Mouse (Mus musculus): ENCODE data around the gene Slc6a5. TPM values are rescaled to one million over a fixed set of nuclear protein-coding genes. Genes with fewer than 3 reads are reported as not detected.
A peak's percentile ranks its signal among the peaks of the same experiment; 100 is the strongest.

Slc6a5 gene
- polyA plus RNA-seq, 1 experiment from 2014 or later = not detected

DNA sequence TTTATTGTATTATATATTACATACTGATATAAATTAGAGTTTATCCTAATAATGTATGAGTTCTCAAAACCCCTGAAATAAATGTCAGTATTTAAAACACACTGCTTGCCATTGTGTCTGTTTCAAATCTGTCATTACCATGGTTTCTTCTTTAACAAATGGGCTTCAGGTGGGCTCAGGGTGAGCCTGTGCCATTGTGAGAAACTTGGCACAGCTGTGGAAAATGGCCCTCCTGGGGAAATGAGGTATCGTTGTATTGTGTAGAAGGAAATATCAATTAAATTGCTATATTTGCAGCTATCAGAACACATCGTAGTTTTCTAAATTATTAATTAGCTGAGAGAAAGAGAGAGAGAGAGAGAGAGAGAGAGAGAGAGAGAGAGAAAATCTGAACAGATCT, 53.8 kb downstream of the Slc6a5 start:
- Histone ChIP-seq H3K9me3 (replicated peaks) (no peaks in the 10 kb centered on the region), H3K4me3 (no peak overlapping the region), H3K36me3 (no peaks in the 10 kb centered on the region), H3K4me1 (no peaks in the 10 kb centered on the region), H3K27ac (no peak overlapping the region), H3K27me3 (ENCODE audit: low read depth, poor library complexity, severe bottlenecking) (no peaks in the 10 kb centered on the region)
- DNase-seq (ENCODE audit: low spot score) = no peak
- 90% methylated on average over 2 of the region's 2 CpGs for WGBS

DNA sequence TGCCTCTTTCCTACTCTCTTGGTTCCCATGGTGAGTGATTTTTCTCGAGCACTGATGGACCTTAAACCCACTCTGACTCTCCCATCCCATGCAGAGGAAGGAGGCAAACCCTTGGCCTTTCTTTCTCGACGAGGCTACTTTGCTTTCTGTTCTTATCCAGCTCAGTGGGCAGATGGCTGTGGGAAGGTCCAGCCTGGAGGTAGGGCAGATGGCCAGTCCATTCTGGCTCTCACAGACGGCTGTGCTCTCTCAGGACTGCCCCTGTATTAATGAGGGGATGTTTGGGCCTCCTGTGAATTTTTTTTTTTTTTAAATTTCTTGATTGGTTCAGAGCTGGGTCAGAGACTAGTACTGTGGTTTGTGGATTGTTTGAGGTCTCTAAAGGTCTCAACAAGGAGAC, 59.6 kb downstream of the Slc6a5 start:
- Histone ChIP-seq H3K9me3 (replicated peaks) (no peaks in the 10 kb centered on the region), H3K36me3 (no peaks in the 10 kb centered on the region), H3K4me3 (no peak overlapping the region), H3K27ac (no peak overlapping the region), H3K4me1 (peaks cover under 1% of the 10 kb centered on the region), H3K27me3 (ENCODE audit: low read depth, poor library complexity, severe bottlenecking) (peaks cover 33% of the 10 kb centered on the region)
- no peak for DNase-seq (ENCODE audit: low spot score)
- WGBS = 55% methylated on average over 4 of the region's 4 CpGs

DNA sequence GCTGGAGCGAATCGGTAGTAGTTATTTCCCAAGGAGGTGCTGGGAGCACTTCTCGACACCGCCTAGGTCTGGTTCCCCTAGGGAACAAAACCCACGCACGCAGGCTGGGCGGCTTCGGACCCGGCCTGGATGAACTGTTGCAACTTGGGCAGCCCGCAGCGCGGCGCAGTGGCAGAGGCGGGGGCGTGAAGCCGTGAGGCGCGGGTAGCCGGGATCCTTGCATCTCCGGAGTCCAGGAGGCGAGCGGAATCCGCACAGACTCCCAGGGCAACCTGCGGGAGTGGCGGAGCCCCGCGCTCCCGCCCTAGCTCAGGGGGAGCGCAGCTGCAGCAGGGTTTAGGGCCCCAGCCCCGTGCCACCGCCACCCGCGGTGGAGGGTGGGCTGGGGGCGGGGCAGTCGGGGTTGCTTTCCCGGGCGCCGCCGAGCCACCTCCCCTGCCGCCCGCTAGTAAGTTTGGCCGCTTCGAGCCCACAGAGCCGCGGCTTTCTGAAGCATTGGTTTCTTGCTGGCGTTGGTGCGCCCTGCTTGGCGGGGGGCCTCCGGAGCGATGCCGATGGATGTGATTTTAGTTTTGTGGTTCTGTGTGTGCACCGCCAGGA, 65.0 kb downstream of the Slc6a5 start, which contains the start of gene Nell1:
Gene Nell1 (plus strand): TSS at position 24 of the 600 bp plus-strand sequence.
- Histone ChIP-seq H3K36me3 (no peaks in the 10 kb centered on the region), H3K27me3 (ENCODE audit: low read depth, poor library complexity, severe bottlenecking) (peaks cover 86% of the 10 kb centered on the region), H3K4me1 (peaks cover 18% of the 10 kb centered on the region), H3K27ac (peak within 1 kb of the TSS; percentile 71), H3K9me3 (replicated peaks) (no peaks in the 10 kb centered on the region), H3K4me3 (peak within 1 kb of the TSS; percentile 63)
- peak; percentile 64 for DNase-seq (ENCODE audit: low spot score)
- under 1% methylated on average over 52 of the region's 52 CpGs for WGBS

- WGBS = under 1% methylated on average over 40 of the region's 40 CpGs
- H3K27ac ChIP-seq = no peak overlapping the region
- H3K27me3 ChIP-seq (ENCODE audit: low read depth, poor library complexity, severe bottlenecking) = peaks cover 92% of the 10 kb centered on the region
- peak; percentile 47 for DNase-seq (ENCODE audit: low spot score)
- peak overlapping the region; percentile 63 for H3K4me3 ChIP-seq
- H3K36me3 ChIP-seq = no peaks in the 10 kb centered on the region
- H3K9me3 ChIP-seq (replicated peaks) = no peaks in the 10 kb centered on the region
- H3K4me1 ChIP-seq = peaks cover 18% of the 10 kb centered on the region
Measured at GRCm38 (mm10) chr7:49975441-49976121, 65.6 kb downstream of the Slc6a5 start.

DNA sequence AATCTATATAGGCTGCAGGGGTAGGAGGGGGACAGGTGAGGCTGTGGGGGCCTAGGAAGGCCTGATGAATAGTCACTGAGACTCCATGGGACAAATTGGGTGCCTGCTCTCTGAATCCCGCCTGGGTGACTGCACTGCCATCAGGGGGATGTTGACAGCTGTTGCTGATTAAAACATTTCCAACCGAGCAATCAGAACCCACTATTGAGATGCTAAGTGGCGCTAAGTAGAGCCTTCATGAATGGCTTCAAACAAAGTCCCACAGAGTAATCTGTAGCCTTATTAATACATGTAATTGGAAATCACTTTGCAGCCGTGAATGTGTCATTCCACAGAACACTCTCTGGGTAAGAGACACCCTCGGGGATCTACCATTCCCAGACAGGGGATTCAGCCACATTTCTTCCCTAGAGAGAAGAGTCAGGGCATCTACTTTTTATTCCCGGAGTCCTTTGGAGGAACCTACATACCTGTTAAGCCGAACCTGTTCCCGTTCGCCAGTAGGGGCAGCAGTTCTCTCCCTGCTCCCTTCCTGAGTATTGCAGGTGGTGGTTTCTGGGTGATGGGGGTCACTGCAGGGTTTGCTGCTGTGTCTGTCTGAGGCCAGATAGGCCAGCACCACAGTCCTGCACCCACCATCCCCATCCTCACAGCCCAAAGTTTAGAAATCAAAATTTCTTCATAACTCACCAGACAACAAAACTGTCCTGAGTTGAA, 71.7 kb downstream of the Slc6a5 start:
- Histone ChIP-seq H3K4me3 (no peak overlapping the region), H3K27me3 (ENCODE audit: low read depth, poor library complexity, severe bottlenecking) (peaks cover 53% of the 10 kb centered on the region), H3K36me3 (no peaks in the 10 kb centered on the region), H3K4me1 (no peaks in the 10 kb centered on the region), H3K9me3 (replicated peaks) (no peaks in the 10 kb centered on the region), H3K27ac (no peak overlapping the region)
- peak; percentile 33 for DNase-seq (ENCODE audit: low spot score)
- 14% methylated on average over 9 of the region's 9 CpGs for WGBS

DNA sequence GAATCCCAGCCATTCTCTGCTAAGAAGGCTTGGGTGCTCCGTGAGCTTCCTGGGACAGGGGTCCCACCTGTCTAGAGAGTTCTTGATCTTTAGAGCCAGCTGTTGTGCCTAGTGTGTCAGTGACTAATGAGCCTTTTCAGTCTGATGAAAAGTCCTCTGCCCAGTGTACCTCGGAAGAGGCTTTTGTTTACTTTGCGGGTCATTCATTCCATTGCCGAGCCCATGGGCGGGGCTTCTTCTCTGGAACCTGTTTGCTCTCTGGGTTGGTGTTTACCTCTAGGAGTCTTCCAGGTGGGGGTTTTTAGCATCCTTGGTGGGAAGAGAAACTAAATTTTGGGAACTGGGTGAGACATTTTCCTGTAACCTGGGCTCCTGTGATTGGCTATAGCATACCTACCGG, 74.8 kb downstream of the Slc6a5 start:
- no peak for DNase-seq (ENCODE audit: low spot score)
- H3K4me1 ChIP-seq = no peaks in the 10 kb centered on the region
- H3K9me3 ChIP-seq (replicated peaks) = no peaks in the 10 kb centered on the region
- no peak overlapping the region for H3K27ac ChIP-seq
- WGBS = 37% methylated on average over 6 of the region's 6 CpGs
- no peaks in the 10 kb centered on the region for H3K36me3 ChIP-seq
- peaks cover 24% of the 10 kb centered on the region for H3K27me3 ChIP-seq (ENCODE audit: low read depth, poor library complexity, severe bottlenecking)
- H3K4me3 ChIP-seq = no peak overlapping the region

DNA sequence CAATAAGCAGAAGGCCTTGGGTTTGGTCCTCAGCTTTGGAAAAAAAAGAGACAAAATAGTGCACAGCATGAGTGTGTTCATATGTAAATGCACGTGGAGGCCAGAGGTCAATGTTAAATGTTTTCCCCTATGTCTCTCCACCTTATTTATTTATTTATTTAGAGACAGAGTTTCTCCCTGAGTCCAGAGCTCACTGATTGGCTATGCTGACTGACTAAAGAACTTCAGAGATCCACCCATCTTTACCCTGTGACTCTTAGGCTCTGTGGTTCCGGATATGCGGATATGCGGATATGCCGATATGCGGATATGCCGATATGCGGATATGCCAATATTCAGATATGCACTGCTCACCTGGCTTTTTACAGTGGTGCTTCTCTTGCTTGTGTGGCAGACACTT, 76.0 kb downstream of the Slc6a5 start:
- WGBS = 92% methylated on average over 8 of the region's 8 CpGs
- no peak overlapping the region for H3K27ac ChIP-seq

DNA sequence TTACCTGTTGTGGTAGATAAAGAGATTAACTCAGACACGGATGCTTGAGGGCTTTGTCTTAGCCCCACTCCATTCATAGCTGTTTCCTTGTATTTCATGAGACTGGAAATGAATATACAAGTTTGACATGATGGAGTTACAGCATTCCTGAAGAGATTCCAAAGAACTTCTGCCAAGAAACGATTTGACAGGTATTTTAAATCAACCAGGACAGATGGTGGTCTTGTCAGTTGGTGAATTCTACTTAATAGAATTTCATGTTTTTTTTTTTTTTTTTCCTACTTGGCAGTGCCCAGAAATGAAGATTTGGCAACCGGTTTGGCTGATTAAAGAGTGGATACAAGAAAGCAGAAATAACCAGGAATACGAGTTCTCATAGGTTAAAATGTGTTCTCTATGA, 89.4 kb downstream of the Slc6a5 start:
- 88% methylated on average over 4 of the region's 4 CpGs for WGBS

More for the DNA sequence above, 76.0 kb downstream of the Slc6a5 start:
- H3K27me3 ChIP-seq (ENCODE audit: low read depth, poor library complexity, severe bottlenecking) = peaks cover 12% of the 10 kb centered on the region
- no peak overlapping the region for H3K4me3 ChIP-seq
- DNase-seq (ENCODE audit: low spot score) = no peak
- H3K4me1 ChIP-seq = no peaks in the 10 kb centered on the region
- H3K9me3 ChIP-seq (replicated peaks) = no peaks in the 10 kb centered on the region
- no peaks in the 10 kb centered on the region for H3K36me3 ChIP-seq

DNA sequence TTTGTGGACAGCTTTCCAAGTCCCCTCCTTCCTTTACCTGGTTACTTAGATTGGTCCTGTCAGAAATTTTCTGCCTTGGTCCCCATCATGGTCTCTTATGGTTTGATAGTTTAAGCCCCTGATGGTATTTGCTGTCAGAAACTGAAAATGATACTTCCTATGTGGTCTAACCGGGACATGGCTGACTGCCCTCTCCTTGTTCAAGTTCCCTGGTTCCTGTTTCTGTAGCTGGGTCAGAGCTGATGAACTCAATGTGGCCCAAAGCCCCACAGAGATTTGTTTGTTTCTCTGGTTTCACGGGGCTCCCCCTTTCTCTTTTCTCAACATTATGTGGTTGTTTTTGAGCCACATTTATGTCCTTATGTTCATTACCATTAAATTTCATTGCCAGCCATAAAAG, 95.3 kb downstream of the Slc6a5 start:
- Histone ChIP-seq H3K9me3 (replicated peaks) (no peaks in the 10 kb centered on the region), H3K27ac (no peak overlapping the region), H3K4me1 (peaks cover 5% of the 10 kb centered on the region), H3K4me3 (no peak overlapping the region), H3K27me3 (ENCODE audit: low read depth, poor library complexity, severe bottlenecking) (no peaks in the 10 kb centered on the region), H3K36me3 (no peaks in the 10 kb centered on the region)
- 64% methylated on average over 2 of the region's 2 CpGs for WGBS
- DNase-seq (ENCODE audit: low spot score) = no peak

More for the DNA sequence above, 89.4 kb downstream of the Slc6a5 start:
- Histone ChIP-seq H3K36me3 (no peaks in the 10 kb centered on the region), H3K27me3 (ENCODE audit: low read depth, poor library complexity, severe bottlenecking) (no peaks in the 10 kb centered on the region), H3K4me3 (no peak overlapping the region), H3K4me1 (no peaks in the 10 kb centered on the region), H3K9me3 (replicated peaks) (no peaks in the 10 kb centered on the region), H3K27ac (no peak overlapping the region)
- DNase-seq (ENCODE audit: low spot score) = no peak

Other genes starting within 250 kb of the Slc6a5 start
- 2.7 and 4.1 TPM in 2 replicates for gene Htatip2, start 151.0 kb upstream of the Slc6a5 start, polyA plus RNA-seq (2016; fragmentation: Nextera tagmentation; extraction: Ambion mirVana)
- gene Prmt3, start 131.8 kb upstream of the Slc6a5 start, polyA plus RNA-seq (2016; fragmentation: Nextera tagmentation; extraction: Ambion mirVana) = 61.2 and 67.7 TPM in 2 replicates
- 0.55 and 0.74 TPM in 2 replicates for gene Nell1, start 64.7 kb downstream of the Slc6a5 start, polyA plus RNA-seq (2016; fragmentation: Nextera tagmentation; extraction: Ambion mirVana)

Data from limb, embryonic 10.5 days (tissue).